Mouse (Mus musculus): ENCODE measurements at regions not wholly inside any gene's neighbourhood (a gene's known extent, or its start where the extent isn't known, plus 50 kb on each side); places are given as distances from the start of the nearest gene placed in this dataset.

DNA sequence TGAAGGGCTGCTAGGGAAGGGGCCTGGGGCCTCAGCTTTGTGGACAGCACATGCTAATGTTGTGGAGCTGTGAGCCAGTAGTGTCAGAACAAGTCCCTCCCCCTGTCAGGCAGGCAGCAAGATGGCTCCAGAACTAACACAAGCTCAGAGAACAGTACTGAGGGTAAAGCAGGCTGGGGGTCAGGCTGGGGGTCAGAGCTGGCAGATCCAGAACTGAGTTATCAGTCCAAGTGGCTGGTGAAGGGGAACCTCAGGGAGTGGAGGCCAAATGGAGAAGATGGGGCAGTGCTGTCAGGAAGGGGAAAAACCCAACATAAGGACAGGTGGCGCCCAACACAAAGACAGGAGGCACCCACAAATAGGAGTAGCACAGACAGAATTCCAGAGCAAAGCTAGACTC, 985.1 kb downstream of the 4930447A16Rik start:
- no peak for TF ChIP-seq POLR2A (IDR thresholded peaks at IDR 0.05; ENCODE audit: borderline replicate concordance, insufficient read depth, low read length)
- no peak for TF ChIP-seq CTCF (IDR thresholded peaks at IDR 0.05; ENCODE audit: borderline replicate concordance, insufficient read depth, low read depth, low read length)
- Histone ChIP-seq H3K4me3 (replicated peaks; ENCODE audit: insufficient read depth, low read depth, low read length) (no peak overlapping the region), H3K27me3 (ENCODE audit: control insufficient read depth, insufficient read depth, low read length) (no peaks in the 10 kb centered on the region), H3K4me1 (ENCODE audit: control insufficient read depth, insufficient read depth, low read length) (peaks cover 8% of the 10 kb centered on the region), H3K27ac (ENCODE audit: insufficient read depth, low read length) (no peak overlapping the region)
- no peak for DNase-seq
- 95% methylated on average over 1 of the region's 1 CpGs for WGBS

GRCm38 (mm10) chr15:38412481-38412880, 987.1 kb downstream of the 4930447A16Rik start:
- TF ChIP-seq CTCF (IDR thresholded peaks at IDR 0.05; ENCODE audit: borderline replicate concordance, insufficient read depth, low read depth, low read length) = no peak
- no peak for TF ChIP-seq POLR2A (IDR thresholded peaks at IDR 0.05; ENCODE audit: borderline replicate concordance, insufficient read depth, low read length)
- H3K4me1 ChIP-seq (ENCODE audit: control insufficient read depth, insufficient read depth, low read length) = no peaks in the 10 kb centered on the region; the same call in 1 of the 2 replicates
- no peaks in the 10 kb centered on the region for H3K27me3 ChIP-seq (ENCODE audit: control insufficient read depth, insufficient read depth, low read length)
- no peak overlapping the region for H3K4me3 ChIP-seq (replicated peaks; ENCODE audit: insufficient read depth, low read depth, low read length)
- WGBS = 90% methylated on average over 3 of the region's 3 CpGs
- H3K27ac ChIP-seq (ENCODE audit: insufficient read depth, low read length) = no peak overlapping the region
- DNase-seq = no peak

GRCm38 (mm10) chr15:38413329-38413728, 988.0 kb downstream of the 4930447A16Rik start:
- no peak overlapping the region for H3K4me3 ChIP-seq (replicated peaks; ENCODE audit: insufficient read depth, low read depth, low read length)
- 94% methylated on average over 6 of the region's 6 CpGs for WGBS
- no peak overlapping the region for H3K27ac ChIP-seq (ENCODE audit: insufficient read depth, low read length)
- no peaks in the 10 kb centered on the region for H3K4me1 ChIP-seq (ENCODE audit: control insufficient read depth, insufficient read depth, low read length)
- no peak for DNase-seq
- no peaks in the 10 kb centered on the region for H3K27me3 ChIP-seq (ENCODE audit: control insufficient read depth, insufficient read depth, low read length)
- no peak for TF ChIP-seq POLR2A (IDR thresholded peaks at IDR 0.05; ENCODE audit: borderline replicate concordance, insufficient read depth, low read length)
- no peak for TF ChIP-seq CTCF (IDR thresholded peaks at IDR 0.05; ENCODE audit: borderline replicate concordance, insufficient read depth, low read depth, low read length)

- no peak for TF ChIP-seq CTCF (IDR thresholded peaks at IDR 0.05; ENCODE audit: borderline replicate concordance, insufficient read depth, low read depth, low read length)
- no peak for TF ChIP-seq POLR2A (IDR thresholded peaks at IDR 0.05; ENCODE audit: borderline replicate concordance, insufficient read depth, low read length)
- no peaks in the 10 kb centered on the region for H3K4me1 ChIP-seq (ENCODE audit: control insufficient read depth, insufficient read depth, low read length)
- H3K27ac ChIP-seq (ENCODE audit: insufficient read depth, low read length) = no peak overlapping the region
- H3K4me3 ChIP-seq (replicated peaks; ENCODE audit: insufficient read depth, low read depth, low read length) = no peak overlapping the region
- 43% methylated on average over 8 of the region's 8 CpGs for WGBS
- no peaks in the 10 kb centered on the region for H3K27me3 ChIP-seq (ENCODE audit: control insufficient read depth, insufficient read depth, low read length)
- DNase-seq = no peak
Observed at GRCm38 (mm10) chr15:38414318-38415090, 989.1 kb downstream of the 4930447A16Rik start.

GRCm38 (mm10) chr15:38415091-38415486, 989.7 kb downstream of the 4930447A16Rik start:
- H3K4me1 ChIP-seq (ENCODE audit: control insufficient read depth, insufficient read depth, low read length) = no peaks in the 10 kb centered on the region
- DNase-seq = no peak
- no peak overlapping the region for H3K4me3 ChIP-seq (replicated peaks; ENCODE audit: insufficient read depth, low read depth, low read length)
- H3K27ac ChIP-seq (ENCODE audit: insufficient read depth, low read length) = no peak overlapping the region
- TF ChIP-seq POLR2A (IDR thresholded peaks at IDR 0.05; ENCODE audit: borderline replicate concordance, insufficient read depth, low read length) (no peak), CTCF (IDR thresholded peaks at IDR 0.05; ENCODE audit: borderline replicate concordance, insufficient read depth, low read depth, low read length) (no peak)
- no peaks in the 10 kb centered on the region for H3K27me3 ChIP-seq (ENCODE audit: control insufficient read depth, insufficient read depth, low read length)
- WGBS = 77% methylated on average over 2 of the region's 2 CpGs

- Histone ChIP-seq H3K4me3 (replicated peaks; ENCODE audit: insufficient read depth, low read depth, low read length) (no peak overlapping the region), H3K27me3 (ENCODE audit: control insufficient read depth, insufficient read depth, low read length) (no peaks in the 10 kb centered on the region), H3K27ac (ENCODE audit: insufficient read depth, low read length) (no peak overlapping the region), H3K4me1 (ENCODE audit: control insufficient read depth, insufficient read depth, low read length) (no peaks in the 10 kb centered on the region)
- DNase-seq = no peak
- TF ChIP-seq POLR2A (IDR thresholded peaks at IDR 0.05; ENCODE audit: borderline replicate concordance, insufficient read depth, low read length) (no peak), CTCF (IDR thresholded peaks at IDR 0.05; ENCODE audit: borderline replicate concordance, insufficient read depth, low read depth, low read length) (no peak)
- WGBS = 70% methylated on average over 7 of the region's 7 CpGs
Observed at GRCm38 (mm10) chr15:38419621-38420020, 994.3 kb downstream of the 4930447A16Rik start.

DNA sequence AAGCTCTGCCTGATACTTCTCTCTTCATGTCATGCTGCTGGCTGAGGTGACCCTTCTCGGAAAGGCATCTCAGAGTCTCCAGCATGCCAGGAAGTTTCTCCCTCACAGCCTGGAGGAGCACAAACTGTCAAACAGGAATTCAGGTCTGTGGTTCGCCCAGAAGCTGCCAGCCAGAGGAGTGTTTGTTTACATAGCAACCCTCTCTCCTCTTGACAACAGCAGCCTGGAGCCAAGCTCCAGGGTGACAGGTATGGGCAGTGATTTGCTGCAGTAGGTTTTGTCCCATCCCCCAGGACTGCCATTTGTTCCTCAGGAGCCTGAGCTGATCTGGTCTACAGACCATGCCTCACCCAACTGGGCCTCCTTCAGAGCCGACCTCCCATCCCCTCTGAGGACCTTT, 995.4 kb downstream of the 4930447A16Rik start:
- Histone ChIP-seq H3K4me1 (ENCODE audit: control insufficient read depth, insufficient read depth, low read length) (no peaks in the 10 kb centered on the region), H3K27me3 (ENCODE audit: control insufficient read depth, insufficient read depth, low read length) (no peaks in the 10 kb centered on the region), H3K27ac (ENCODE audit: insufficient read depth, low read length) (no peak overlapping the region), H3K4me3 (replicated peaks; ENCODE audit: insufficient read depth, low read depth, low read length) (no peak overlapping the region)
- TF ChIP-seq CTCF (IDR thresholded peaks at IDR 0.05; ENCODE audit: borderline replicate concordance, insufficient read depth, low read depth, low read length) (no peak), POLR2A (IDR thresholded peaks at IDR 0.05; ENCODE audit: borderline replicate concordance, insufficient read depth, low read length) (no peak)
- DNase-seq = no peak
- 40% methylated on average over 3 of the region's 3 CpGs for WGBS

GRCm38 (mm10) chr15:38422741-38423140, 997.4 kb downstream of the 4930447A16Rik start:
- no peaks in the 10 kb centered on the region for H3K27me3 ChIP-seq (ENCODE audit: control insufficient read depth, insufficient read depth, low read length)

More at GRCm38 (mm10) chr15:38422741-38423140, 997.4 kb downstream of the 4930447A16Rik start:
- DNase-seq = no peak
- no peaks in the 10 kb centered on the region for H3K4me1 ChIP-seq (ENCODE audit: control insufficient read depth, insufficient read depth, low read length)
- WGBS = 74% methylated on average over 6 of the region's 6 CpGs
- no peak overlapping the region for H3K27ac ChIP-seq (ENCODE audit: insufficient read depth, low read length)
- no peak for TF ChIP-seq CTCF (IDR thresholded peaks at IDR 0.05; ENCODE audit: borderline replicate concordance, insufficient read depth, low read depth, low read length)
- no peak for TF ChIP-seq POLR2A (IDR thresholded peaks at IDR 0.05; ENCODE audit: borderline replicate concordance, insufficient read depth, low read length)
- no peak overlapping the region for H3K4me3 ChIP-seq (replicated peaks; ENCODE audit: insufficient read depth, low read depth, low read length)
